Mouse (Mus musculus) left cerebral cortex, postnatal 14 days (tissue): ENCODE results near the gene Cdc6. TPM values are rescaled to one million over a fixed set of nuclear protein-coding genes. Genes with fewer than 3 reads are reported as not detected.
"Not testable (repeated sequence)": the region's sequence is repeated elsewhere in the genome, so short reads cannot be mapped to it uniquely, and the experiment has no call there.

ENCODE experiments used
- DNase-seq, 2 experiments: peaks; one replicate each; pipeline ENCODE4 v3.0.0; 2021 to 2022; ENCODE audit warnings: low spot score in 2 of 2, mixed read lengths in 1 of 2
- intact Hi-C: fragments of 180-260 bp; cut with DNase I; formaldehyde crosslinking; loops from one replicate; pipeline ENCODE4 v1.15.1; 2025
- total RNA-seq, 2 experiments: library from RNA; stranded (reverse); gene quantifications; 2 replicates each; pipeline ENCODE4 v1.2.3; 2021

Gene Cdc6
- total RNA-seq, 2 experiments from 2014 or later: 0.47 to 0.57 TPM

DNA sequence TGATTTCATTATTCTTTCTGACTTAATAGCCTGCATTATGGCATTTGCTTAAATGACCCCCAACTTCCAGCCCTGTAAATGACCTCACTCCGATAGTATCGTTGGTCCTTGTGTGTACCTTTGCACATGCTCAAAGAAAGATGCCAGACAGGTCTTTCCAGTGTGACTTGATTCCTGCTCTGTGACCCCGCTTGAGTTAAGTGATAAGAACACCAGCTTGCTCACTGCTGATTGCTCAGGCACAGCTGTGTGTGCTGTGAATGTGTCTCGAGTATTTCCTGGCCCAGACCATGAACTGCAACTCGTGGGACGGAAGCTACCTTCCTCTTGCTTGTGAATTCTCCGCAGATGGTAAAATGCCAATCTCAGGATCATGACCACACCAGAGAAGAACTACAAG lies 2.6 kb upstream of the Cdc6 start:
- no peak for DNase-seq
- intact Hi-C loops: loop anchor here (5.0 kb wide), 1 partner anchor 203 kb away; the partner anchor contains the start of gene Csf3

DNA sequence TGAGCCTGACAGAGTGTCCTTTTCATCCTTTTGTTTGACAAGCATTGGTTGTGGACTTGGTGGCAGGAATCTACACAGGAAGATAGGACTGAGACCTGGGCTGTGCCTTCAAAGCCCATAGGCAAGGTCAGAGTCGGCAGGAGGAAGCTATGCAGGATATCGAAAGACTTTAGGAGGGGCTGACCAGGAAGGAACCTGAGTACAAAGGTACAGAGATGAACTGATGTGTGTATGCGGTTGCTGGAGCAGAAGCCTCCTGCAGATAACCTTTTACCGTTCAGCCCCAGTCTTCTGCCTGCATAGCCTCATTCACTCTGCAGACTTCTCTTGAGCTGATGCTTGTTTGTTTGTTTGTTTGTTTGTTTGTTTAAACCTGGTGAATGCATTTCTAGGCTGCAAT lies 2.0 kb upstream of the Cdc6 start:
- intact Hi-C loops: loop anchor here (5.0 kb wide), 1 partner anchor 203 kb away; the partner anchor contains the start of gene Csf3
- DNase-seq: no peak

DNA sequence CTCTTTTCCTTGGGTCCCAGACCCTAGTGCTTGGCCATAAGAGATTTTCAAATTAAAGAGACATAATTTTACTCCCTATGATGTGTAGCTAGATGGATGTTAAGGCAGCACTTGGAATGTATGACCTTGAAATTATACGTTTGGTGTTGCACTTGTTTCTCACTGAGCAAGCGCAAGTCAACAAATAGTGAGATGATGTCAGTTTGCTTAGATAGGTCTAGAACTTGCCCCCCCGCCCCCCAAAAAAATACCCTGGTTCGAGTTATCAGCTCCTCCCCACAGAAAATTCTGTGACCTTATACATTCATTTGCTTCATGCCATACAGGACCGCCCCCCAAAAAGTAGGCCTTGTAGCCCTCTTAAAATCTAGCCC lies 551 bp upstream of the Cdc6 start:
- DNase-seq: no peak
- intact Hi-C loops: loop anchor here (5.0 kb wide), 1 partner anchor 205 kb away; the partner anchor contains the start of gene Csf3

DNA sequence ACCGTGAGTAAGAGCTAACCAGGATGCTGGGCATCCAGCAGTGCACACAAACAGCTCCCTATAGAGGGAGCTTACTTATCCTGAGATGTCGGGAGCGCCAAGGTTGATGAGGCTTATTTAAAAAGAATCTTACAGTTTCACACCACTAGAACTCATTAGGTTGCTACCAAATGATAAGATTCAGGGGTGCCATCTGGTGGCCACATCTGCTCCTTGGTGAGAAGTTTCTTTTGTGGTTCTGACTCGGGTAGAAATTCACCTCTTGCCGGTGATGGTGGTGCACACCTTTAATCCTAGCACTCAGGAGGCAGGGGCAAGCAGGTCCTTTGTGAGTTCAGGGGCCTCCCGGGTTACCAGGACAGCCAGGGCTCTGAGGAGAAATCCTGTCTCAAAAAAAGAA lies 2.1 kb downstream of the Cdc6 start:
- peak; percentile 75 to 83 for DNase-seq
- intact Hi-C loops: loop anchor here (2.0 to 5.0 kb wide), 2 partner anchors 51 to 207 kb away; partner anchors contain the start of gene Csf3

DNA sequence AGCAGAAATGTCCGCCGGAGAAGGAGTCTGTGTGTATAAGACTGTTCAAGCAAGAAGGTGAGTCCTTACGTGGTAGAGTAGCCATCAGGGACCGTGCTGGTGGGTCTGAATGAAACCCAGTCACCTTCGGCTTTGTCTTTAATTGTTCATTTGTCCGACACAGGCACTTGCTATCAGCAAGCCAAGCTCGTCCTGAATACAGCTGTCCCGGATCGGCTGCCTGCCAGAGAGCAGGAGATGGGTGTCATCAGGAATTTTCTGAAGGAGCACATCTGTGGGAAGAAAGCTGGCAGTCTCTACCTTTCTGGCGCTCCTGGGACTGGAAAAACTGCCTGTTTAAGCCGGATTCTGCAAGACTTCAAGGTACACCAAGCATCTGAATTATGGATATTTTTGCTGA lies 2.8 kb downstream of the Cdc6 start:
- DNase-seq: no peak
- intact Hi-C loops: no loop called here

DNA sequence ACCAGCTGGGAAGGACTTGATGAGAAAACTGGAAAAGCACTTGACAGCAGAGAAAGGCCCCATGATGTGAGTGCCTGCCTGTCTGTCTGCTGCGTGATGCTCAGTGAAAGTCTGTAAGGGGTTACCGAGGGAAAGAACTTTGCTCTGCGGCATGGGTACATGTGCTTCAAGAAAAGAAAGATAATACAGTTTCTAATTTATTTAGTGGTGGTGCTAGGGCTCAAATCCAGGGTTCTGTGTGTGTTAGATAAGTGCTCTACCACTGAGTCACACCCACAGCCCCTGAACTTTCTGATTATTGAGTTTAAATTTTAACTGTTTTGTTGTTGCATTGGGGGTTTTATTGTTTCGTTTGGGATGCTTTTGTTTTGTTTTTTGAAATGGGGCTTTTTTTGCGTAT lies 3.9 kb downstream of the Cdc6 start:
- DNase-seq: no peak
- intact Hi-C loops: no loop called here

DNA sequence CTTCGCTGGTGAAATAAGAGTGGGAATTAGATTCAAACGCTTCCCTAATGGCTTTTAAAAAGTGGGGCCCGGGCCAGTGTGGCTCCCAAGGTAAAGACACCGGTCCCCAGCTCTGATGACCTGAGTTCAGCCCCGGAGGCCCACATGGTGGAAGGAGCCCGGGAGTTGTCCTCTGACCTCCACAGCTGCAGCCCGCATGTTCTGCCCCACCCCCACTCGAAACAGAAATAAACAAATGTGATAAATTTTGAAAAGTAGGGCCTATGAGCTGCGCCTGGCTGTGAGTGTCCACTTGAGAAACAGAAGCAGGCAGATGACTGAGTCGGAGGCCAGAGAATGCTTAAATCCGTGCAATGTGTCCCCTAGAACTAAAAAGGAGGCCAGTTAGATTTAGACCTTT lies 6.6 kb downstream of the Cdc6 start:
- no peak for DNase-seq

DNA sequence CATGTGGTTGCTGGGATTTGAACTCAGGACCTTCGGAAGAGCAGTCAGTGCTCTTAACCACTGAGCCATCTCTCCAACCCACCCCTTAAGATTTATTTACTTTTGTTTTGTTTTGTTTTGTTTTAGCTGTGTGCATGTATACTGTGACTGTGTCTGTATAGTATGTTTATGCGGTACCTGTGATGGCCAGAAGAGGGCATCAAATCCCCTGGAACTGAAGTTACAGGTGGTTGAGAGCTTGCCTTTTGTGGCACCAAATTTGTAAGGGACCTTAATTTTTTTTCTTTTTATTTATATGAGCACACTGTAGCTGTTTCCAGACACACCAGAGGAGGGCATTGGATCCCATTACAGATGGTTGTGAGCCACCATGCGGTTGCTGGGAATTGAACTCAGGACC lies 8.8 kb downstream of the Cdc6 start:
- DNase-seq, intact Hi-C loops: not testable (repeated sequence)

More for the DNA sequence above, 6.6 kb downstream of the Cdc6 start:
- intact Hi-C loops: no loop called here

DNA sequence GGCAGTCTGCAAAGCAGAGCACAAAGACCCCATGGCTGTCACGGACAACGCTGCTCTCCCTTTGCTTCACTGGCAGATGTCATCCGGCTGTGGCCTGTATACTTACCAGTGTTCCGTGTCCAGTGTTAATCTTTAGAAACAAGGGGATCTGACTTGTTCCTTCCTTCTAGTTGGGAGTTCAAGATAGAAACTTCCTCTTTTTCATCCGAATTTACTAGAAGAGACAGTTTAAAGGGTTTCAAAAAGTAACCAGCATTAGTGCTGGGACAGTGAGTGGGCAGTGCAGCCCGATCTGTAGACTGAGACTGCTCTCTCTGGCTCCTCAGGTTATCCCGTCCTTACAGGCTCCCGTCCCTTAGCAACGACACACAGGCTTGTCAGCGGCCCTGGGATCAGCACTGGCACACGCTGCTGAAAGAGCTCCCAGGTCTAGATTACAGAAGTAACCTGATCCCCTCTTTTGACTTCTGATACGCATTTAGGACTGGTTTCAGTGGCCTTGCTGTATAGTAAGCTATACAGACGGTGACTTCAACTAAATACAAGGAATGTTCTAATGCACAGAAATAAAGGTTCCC lies 9.9 kb downstream of the Cdc6 start:
- no peak for DNase-seq
- intact Hi-C loops: no loop called here

DNA sequence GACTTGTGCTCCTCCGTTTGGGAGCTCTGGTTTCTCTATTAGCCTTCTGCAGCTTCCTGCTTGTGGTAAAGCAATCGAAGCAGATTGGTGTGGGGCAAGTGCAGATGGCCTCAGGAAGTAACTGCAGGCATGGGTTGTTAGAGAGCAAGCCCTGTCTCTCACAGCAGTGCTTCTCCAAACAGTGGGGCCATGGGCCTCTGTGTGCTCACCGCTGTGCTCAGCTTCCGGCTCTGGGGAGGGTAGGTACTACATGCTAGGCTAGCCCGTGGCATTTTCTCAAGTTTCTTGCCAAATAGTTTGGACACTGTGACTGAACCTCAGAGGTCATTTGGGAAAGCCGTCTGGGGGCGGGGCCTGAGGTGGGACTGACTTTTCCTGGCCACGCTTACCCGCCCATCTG lies 10.6 kb downstream of the Cdc6 start:
- no peak for DNase-seq
- intact Hi-C loops: no loop called here

DNA sequence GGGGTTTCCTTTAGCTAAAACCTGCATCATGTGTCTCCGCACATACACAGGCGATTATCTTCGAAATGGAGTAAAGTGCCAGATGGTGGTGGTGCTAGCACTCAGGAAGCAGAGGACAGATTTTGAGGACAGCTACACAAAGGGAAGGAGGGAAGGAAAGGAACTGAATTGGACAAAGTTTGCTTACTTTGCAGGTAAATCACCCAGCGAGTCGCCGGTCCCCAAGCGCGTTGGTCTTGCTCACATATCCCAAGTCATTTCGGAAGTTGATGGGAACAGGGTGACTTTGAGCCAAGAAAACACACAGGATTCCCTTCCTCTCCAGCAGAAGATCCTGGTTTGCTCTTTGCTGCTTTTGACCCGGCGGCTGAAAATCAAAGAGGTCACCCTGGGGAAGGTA lies 11.4 kb downstream of the Cdc6 start:
- no peak for DNase-seq
- intact Hi-C loops: no loop called here

DNA sequence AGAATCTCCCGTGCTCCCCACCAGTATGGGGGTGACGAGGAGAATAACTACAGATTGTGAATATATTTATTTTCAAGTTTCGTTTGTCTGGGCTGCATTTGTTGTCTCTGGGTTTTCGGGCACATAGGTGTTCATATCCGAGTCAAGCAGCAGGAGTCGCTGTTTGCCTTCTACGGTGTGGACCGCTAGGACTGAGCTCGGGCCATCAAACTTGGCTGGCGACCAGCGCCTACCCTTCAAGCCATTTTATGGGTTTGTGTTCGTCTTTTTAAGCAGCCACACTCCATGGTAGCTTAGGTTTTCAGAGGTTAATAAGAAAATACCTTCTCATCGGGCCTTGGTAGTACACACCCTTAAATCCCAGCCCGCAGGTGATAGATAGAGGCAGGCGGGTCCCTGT lies 14.2 kb downstream of the Cdc6 start:
- intact Hi-C loops: loop anchor here (2.0 to 5.0 kb wide), 2 partner anchors 117 to 225 kb away; no protein-coding TSS in a partner anchor
- not testable (repeated sequence) for DNase-seq

DNA sequence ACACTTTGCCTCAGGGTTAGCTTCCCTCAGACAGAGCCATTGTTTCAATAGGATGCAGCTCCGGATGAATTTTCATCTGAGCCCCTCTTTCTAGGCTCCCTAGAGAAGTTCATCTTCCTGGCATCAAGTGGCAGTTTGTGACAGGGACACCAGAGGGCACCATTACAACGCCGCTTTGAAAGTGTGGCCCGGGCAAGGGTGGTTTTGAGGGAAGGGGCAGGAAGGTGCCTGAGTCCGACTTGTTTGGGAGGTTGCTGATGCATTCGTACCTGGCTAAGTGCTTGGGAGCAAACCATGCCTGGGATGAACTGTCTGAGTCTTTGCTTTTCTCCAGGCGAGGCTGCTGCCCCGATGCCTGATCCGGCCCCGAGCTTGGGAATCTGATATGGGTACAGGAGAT lies 14.7 kb downstream of the Cdc6 start:
- intact Hi-C loops: loop anchor here (5.0 kb wide), 1 partner anchor 225 kb away; no protein-coding TSS in a partner anchor
- peak in 1 of 2 experiments; percentile 70 for DNase-seq

DNA sequence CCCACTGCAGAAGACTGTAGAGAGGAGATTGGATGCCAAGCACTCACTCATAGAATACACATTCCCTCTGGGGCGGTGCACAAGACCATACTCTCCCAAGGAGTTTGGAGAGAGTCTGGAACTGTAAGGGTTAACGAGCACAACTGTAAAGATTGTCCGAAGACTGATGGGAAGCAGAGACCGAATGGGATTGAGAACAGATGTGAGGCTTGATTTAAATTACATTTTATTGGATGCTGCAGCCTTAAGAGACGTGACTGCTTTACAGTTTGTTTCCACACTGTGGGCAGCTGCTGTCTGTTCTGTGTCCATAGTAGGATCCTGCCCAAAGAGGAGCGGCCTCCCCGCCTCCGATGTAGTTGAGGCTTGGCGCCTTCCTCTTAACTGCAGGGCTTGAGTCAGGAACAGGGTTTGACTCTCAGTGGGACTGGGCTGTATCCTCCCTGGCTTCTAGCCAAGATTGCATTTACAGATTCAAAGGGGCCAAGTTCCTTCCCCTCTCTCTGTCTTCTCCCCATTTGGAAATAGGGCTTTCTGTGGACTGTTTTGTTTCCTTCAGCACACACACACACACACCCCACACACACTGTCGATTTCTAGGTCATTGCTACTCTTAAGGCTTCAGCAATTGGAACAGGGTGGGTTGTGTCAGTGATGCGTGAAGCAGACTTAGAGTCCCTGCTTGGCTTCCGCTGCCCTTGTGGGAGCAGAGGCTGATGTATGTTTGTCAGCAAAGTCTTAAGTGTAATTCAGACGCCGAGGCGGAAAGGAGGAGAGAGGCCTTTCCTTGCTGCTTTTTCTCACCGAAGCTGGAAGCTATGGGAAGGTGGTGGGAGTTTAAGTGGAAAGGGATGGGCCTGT lies 15.5 kb downstream of the Cdc6 start:
- not testable (repeated sequence) for DNase-seq
- intact Hi-C loops: loop anchor here (5.0 kb wide), 1 partner anchor 224 kb away; no protein-coding TSS in a partner anchor

DNA sequence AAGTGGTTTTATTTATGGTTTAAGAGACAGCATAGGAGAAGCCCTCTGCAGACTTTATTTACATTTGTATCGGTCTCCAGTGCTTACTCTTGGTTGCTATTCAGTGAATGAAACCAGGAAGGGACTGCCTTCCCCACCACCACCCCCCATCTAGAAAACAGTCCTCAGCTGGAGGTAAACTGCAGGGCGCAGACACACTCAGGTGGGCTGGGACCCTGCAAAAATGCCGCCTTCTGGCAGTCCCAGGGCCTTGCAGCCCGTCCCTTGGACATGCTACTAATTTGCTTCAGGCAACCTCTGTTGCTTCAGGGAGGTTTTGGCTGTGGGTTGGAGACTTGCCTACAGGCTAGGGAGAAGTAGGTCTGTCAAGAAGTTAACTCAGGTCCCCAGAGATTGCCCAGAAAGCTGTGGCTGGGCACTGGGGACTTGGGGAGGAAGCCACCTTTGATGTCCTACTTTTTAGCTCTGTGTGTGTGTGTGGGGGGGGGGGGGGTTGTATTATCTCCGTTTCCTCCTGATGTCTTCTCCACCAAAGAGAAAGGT lies 17.1 kb downstream of the Cdc6 start:
- DNase-seq: no peak
- intact Hi-C loops: loop anchor here (2.0 to 5.0 kb wide), 2 partner anchors 46 to 223 kb away; no protein-coding TSS in a partner anchor

DNA sequence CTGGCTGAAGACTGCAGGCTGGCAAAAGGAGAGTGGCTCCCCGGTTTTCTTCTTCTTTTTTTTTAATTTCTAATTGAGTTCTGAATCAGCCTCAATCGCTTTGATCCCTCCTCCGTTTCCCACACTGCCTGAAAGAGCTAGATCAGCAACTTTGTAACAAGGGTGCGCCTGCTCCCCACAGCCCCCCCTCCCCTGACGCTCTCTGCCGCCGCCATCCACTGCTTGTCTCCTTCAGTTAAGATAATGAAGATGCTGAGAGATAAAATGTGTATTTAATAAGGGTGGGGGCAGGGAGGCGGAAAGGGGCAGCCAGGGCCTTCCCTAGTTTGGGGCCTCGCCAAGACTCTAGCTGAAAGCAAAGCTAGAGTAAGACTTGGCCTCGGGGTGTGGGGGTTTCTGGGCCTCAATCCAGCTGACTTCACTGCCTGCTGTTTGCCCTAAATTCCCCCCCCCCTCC lies 17.7 kb downstream of the Cdc6 start:
- intact Hi-C loops: loop anchor here (2.0 kb wide), 1 partner anchor 46 kb away; no protein-coding TSS in a partner anchor

DNA sequence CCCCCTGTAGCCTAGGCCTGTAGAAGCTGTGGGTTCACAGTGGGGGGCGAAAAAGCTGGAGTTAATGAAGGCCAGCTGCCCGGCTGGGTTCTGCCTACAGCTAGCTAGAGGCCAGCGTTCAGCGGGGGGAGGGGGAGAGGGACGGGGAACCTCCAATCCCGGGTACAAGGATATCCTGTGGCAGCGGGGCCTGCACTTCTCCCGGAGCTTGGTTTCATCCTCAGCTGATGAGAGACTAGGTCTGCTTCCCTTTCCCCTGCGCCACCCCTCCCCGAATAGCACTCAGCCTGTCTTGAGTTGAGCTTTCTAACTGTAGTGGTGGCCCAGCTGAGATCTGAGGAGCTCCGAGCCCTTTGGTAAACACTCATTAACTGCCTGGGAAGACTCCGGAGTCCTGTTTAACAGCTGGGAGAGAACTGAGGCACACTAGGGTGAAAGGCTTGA lies 18.3 kb downstream of the Cdc6 start:
- intact Hi-C loops: loop anchor here (2.0 kb wide), 1 partner anchor 45 kb away; no protein-coding TSS in a partner anchor
- DNase-seq: no peak

More for the DNA sequence above, 17.7 kb downstream of the Cdc6 start:
- peak in 1 of 2 experiments; percentile 61 for DNase-seq

DNA sequence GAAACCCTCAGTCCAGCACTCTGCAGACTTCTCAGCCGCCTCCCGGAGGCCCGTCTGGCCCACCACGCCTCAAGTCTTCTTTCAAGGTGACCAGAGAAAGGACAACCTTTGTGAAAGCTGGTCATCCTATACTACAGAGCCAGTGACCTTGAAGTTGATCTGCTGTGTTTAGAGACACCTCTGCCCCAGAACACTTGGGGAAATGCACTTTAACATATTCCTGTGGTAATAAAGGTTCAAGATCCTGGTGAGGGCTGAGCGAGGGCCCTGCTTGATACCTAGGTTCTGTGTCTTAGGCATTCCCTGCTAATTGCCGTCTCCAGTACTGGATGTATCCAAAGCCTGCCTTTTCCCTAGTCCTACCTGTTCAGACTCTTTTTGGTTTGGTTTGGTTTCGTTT lies 19.0 kb downstream of the Cdc6 start:
- intact Hi-C loops: no loop called here
- DNase-seq: no peak

DNA sequence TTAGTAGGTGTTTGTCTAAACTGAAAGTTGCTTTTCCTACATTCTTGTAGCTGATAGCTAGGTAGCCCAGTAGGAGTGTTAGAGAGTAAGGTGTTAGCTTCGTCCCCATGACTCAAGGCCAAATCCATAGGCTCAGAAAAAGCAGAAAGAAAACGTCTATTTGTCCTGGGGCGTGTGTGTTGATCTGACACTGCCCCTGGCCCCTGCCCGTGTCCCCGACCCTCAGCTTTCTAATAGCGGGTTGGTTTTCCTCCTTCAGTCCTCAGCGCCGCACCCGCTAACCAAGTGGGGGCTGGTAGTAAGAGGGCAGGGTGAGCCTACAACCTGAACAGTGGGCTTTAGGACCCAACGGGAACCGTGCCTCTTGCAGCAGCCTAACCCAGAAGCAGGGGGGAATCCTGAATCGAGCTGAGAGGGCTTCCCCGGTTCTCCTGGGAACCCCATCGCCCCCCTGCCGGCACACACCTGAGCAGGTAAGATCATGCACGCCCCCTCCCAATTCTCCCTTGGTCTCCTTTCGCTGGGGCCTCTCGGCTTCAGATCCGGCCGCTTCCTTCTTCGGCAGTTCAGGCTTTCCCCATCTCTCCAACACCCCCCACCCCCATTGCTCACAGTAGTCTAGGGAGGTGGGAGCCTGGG lies 20.0 kb downstream of the Cdc6 start, which contains the start of gene Rara:
Gene Rara (plus strand): TSS at position 381 of the 639 bp plus-strand sequence.
- intact Hi-C loops: no loop called here
- DNase-seq: no peak
